Comparison of ENCODE assay signal across 17 mouse cellular contexts in the genomic region with DNA sequence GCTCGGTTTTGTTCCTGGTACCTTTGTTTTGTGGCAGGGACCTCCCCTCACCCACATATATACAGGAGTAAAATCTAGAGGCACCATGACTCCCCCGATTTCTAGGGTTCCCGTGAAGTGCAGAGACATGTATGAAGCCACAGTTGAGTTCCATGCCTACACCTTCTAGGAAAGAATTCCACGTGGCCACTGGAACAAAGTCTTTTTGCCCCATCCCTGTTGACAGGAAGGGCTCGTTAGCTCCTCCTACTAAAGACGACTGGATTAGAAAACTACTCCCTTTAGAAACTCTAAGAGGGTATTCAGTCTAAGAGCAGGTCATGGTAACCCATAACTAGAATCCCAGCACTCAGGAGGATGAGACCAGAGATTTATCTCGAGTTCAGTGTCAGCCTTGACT. TPM values are rescaled to one million over a fixed set of nuclear protein-coding genes. Genes with fewer than 3 reads are reported as not detected.
DNase-seq lines count a peak whose midpoint lies in the region; ATAC-seq and TF ChIP-seq lines count a peak whose summit lies in the region.
"Had no signal": no experiment of that assay in that cellular context is flagged by ENCODE, and none has a peak within 500 bp of the region (broad histone marks: within the 10 kb centered on the region; RNA-seq: fewer than 3 reads in every experiment).

No protein-coding gene starts in this region.

- 32% methylated on average over 7 of the region's 7 CpGs for WGBS in forebrain, embryonic 12.5 days
- 33% methylated on average over 7 of the region's 7 CpGs for WGBS in forebrain, embryonic 15.5 days
- 36% methylated on average over 7 of the region's 7 CpGs for WGBS in midbrain, embryonic 12.5 days
- WGBS in midbrain, embryonic 14.5 days: 34% methylated on average over 7 of the region's 7 CpGs
- WGBS in hindbrain, postnatal 0 days: 39% methylated on average over 7 of the region's 7 CpGs
- WGBS in neural tube, embryonic 15.5 days: 37% methylated on average over 7 of the region's 7 CpGs

- no peak for DNase-seq in midbrain, embryonic 14.5 days
- DNase-seq in hindbrain, postnatal 0 days (ENCODE audit: low spot score): no peak
- no peak for DNase-seq in urinary bladder, postnatal 36 days (ENCODE audit: low spot score in 2 of 2)
- no peak for DNase-seq in lung, postnatal 36 days
- DNase-seq: adrenal gland, postnatal 25 days; kidney, postnatal 4 days; lung, postnatal 14 days; right cerebral cortex, postnatal 25 days had no signal

- H3K4me3 ChIP-seq in forebrain, embryonic 12.5 days (replicated peaks): no peak overlapping the region
- no peak overlapping the region for H3K4me3 ChIP-seq in forebrain, embryonic 15.5 days
- no peak overlapping the region for H3K4me3 ChIP-seq in midbrain, embryonic 12.5 days
- H3K4me3 ChIP-seq in midbrain, embryonic 14.5 days (replicated peaks; ENCODE audit: low read depth, low read length): no peak overlapping the region
- H3K4me3 ChIP-seq in hindbrain, postnatal 0 days (ENCODE audit: low read length): no peak overlapping the region
- no peak overlapping the region for H3K4me3 ChIP-seq in neural tube, embryonic 15.5 days (replicated peaks)

- TF ChIP-seq CTCF in hindbrain, postnatal 0 days (IDR thresholded peaks at IDR 0.05; ENCODE audit: low read depth): no peak

- ATAC-seq in forebrain, embryonic 12.5 days (ENCODE audit: low FRiP score): no peak
- no peak for ATAC-seq in forebrain, embryonic 15.5 days (replicated peaks)
- ATAC-seq in midbrain, embryonic 12.5 days (ENCODE audit: low FRiP score, low read depth): no peak
- ATAC-seq in midbrain, embryonic 14.5 days (ENCODE audit: low FRiP score, low TSS enrichment): no peak
- ATAC-seq in hindbrain, postnatal 0 days: no peak
- ATAC-seq in neural tube, embryonic 15.5 days (ENCODE audit: low FRiP score): no peak
- ATAC-seq: intestine, embryonic 16.5 days had no signal

- H3K27me3 ChIP-seq in forebrain, embryonic 12.5 days: no peaks in the 10 kb centered on the region
- H3K27me3 ChIP-seq in forebrain, embryonic 15.5 days: no peaks in the 10 kb centered on the region
- H3K27me3 ChIP-seq in midbrain, embryonic 12.5 days: no peaks in the 10 kb centered on the region
- no peaks in the 10 kb centered on the region for H3K27me3 ChIP-seq in midbrain, embryonic 14.5 days (ENCODE audit: control insufficient read depth, insufficient read depth, low read length)
- no peaks in the 10 kb centered on the region for H3K27me3 ChIP-seq in hindbrain, postnatal 0 days (ENCODE audit: insufficient read depth, low read length)
- H3K27me3 ChIP-seq in neural tube, embryonic 15.5 days (replicated peaks): no peaks in the 10 kb centered on the region

- no peaks in the 10 kb centered on the region for H3K9me3 ChIP-seq in forebrain, embryonic 12.5 days
- H3K9me3 ChIP-seq in forebrain, embryonic 15.5 days: no peaks in the 10 kb centered on the region
- no peaks in the 10 kb centered on the region for H3K9me3 ChIP-seq in midbrain, embryonic 12.5 days
- H3K9me3 ChIP-seq in midbrain, embryonic 14.5 days (ENCODE audit: control insufficient read depth, low read length): no peaks in the 10 kb centered on the region
- H3K9me3 ChIP-seq in hindbrain, postnatal 0 days (ENCODE audit: low read length): no peaks in the 10 kb centered on the region
- H3K9me3 ChIP-seq in neural tube, embryonic 15.5 days (replicated peaks): no peaks in the 10 kb centered on the region

- no peak overlapping the region for H3K27ac ChIP-seq in forebrain, embryonic 12.5 days
- no peak overlapping the region for H3K27ac ChIP-seq in forebrain, embryonic 15.5 days (replicated peaks)
- H3K27ac ChIP-seq in midbrain, embryonic 12.5 days (replicated peaks): no peak overlapping the region
- H3K27ac ChIP-seq in midbrain, embryonic 14.5 days (replicated peaks; ENCODE audit: low read depth, low read length): no peak overlapping the region
- H3K27ac ChIP-seq in hindbrain, postnatal 0 days: no peak overlapping the region
- no peak overlapping the region for H3K27ac ChIP-seq in neural tube, embryonic 15.5 days (replicated peaks)

- H3K36me3 ChIP-seq in forebrain, embryonic 12.5 days (replicated peaks): no peaks in the 10 kb centered on the region
- no peaks in the 10 kb centered on the region for H3K36me3 ChIP-seq in forebrain, embryonic 15.5 days
- no peaks in the 10 kb centered on the region for H3K36me3 ChIP-seq in midbrain, embryonic 12.5 days
- no peaks in the 10 kb centered on the region for H3K36me3 ChIP-seq in midbrain, embryonic 14.5 days (ENCODE audit: control insufficient read depth, insufficient read depth, low read length)
- H3K36me3 ChIP-seq in hindbrain, postnatal 0 days (ENCODE audit: insufficient read depth, low read length): no peaks in the 10 kb centered on the region
- H3K36me3 ChIP-seq in neural tube, embryonic 15.5 days: no peaks in the 10 kb centered on the region

- H3K4me1 ChIP-seq in forebrain, embryonic 12.5 days: no peaks in the 10 kb centered on the region
- H3K4me1 ChIP-seq in forebrain, embryonic 15.5 days: no peaks in the 10 kb centered on the region
- H3K4me1 ChIP-seq in midbrain, embryonic 12.5 days: no peaks in the 10 kb centered on the region
- no peaks in the 10 kb centered on the region for H3K4me1 ChIP-seq in midbrain, embryonic 14.5 days (ENCODE audit: control insufficient read depth, insufficient read depth, low read length)
- H3K4me1 ChIP-seq in hindbrain, postnatal 0 days (ENCODE audit: insufficient read depth, low read length): no peaks in the 10 kb centered on the region
- no peaks in the 10 kb centered on the region; the same call in 1 of the 2 replicates for H3K4me1 ChIP-seq in neural tube, embryonic 15.5 days

- peak overlapping the region; percentile 10; the same call in 1 of the 2 replicates for H3K4me2 ChIP-seq in forebrain, embryonic 12.5 days
- H3K4me2 ChIP-seq in forebrain, embryonic 15.5 days (replicated peaks): no peak overlapping the region
- H3K4me2 ChIP-seq in midbrain, embryonic 12.5 days (replicated peaks): 0 out of 2 replicates have a peak overlapping the region, but pooled peaks have one; percentile 33
- H3K4me2 ChIP-seq in midbrain, embryonic 14.5 days (ENCODE audit: low read length): no peak overlapping the region
- 0 out of 2 replicates have a peak overlapping the region, but pooled peaks have one; percentile 1 for H3K4me2 ChIP-seq in hindbrain, postnatal 0 days (ENCODE audit: low read depth, low read length)
- H3K4me2 ChIP-seq in neural tube, embryonic 15.5 days: peak overlapping the region; percentile 35; the same call in 1 of the 2 replicates

- no peak overlapping the region for H3K9ac ChIP-seq in forebrain, embryonic 12.5 days
- H3K9ac ChIP-seq in forebrain, embryonic 15.5 days (replicated peaks): no peak overlapping the region
- no peak overlapping the region for H3K9ac ChIP-seq in midbrain, embryonic 12.5 days (replicated peaks)
- H3K9ac ChIP-seq in midbrain, embryonic 14.5 days (replicated peaks; ENCODE audit: low read length): no peak overlapping the region
- H3K9ac ChIP-seq in hindbrain, postnatal 0 days (replicated peaks; ENCODE audit: low read length): no peak overlapping the region
- H3K9ac ChIP-seq in neural tube, embryonic 15.5 days (replicated peaks): no peak overlapping the region

RNA-seq across cellular contexts. Expression of gene Gnb5, which starts 1.8 kb away (rescaled TPM):
- 32.6 and 35.5 TPM in 2 replicates for polyA plus RNA-seq in forebrain, embryonic 12.5 days (2016; fragmentation: Nextera tagmentation; extraction: Ambion mirVana)
- polyA plus RNA-seq in forebrain, embryonic 15.5 days (2015; fragmentation: Nextera tagmentation; extraction: Ambion mirVana): 47.8 and 52.6 TPM in 2 replicates
- polyA plus RNA-seq in midbrain, embryonic 12.5 days (2016; fragmentation: Nextera tagmentation; extraction: Ambion mirVana): 33.8 and 36.0 TPM in 2 replicates
- polyA plus RNA-seq in midbrain, embryonic 14.5 days (2014; fragmentation: Nextera tagmentation; extraction: Ambion mirVana): 69.6 and 70.1 TPM in 2 replicates
- total RNA-seq in hindbrain, postnatal 0 days (2014; rRNA removed): 92.1 and 96.0 TPM in 2 replicates
- polyA plus RNA-seq in hindbrain, postnatal 0 days (2015; fragmentation: Nextera tagmentation; extraction: Ambion mirVana): 98.6 and 104 TPM in 2 replicates
- 85.1 and 97.4 TPM in 2 replicates for polyA plus RNA-seq in neural tube, embryonic 15.5 days (2015; fragmentation: Nextera tagmentation; extraction: Ambion mirVana)

RNA-seq across cellular contexts. Expression of gene Bcl2l10, which starts 43.3 kb away (rescaled TPM):
- polyA plus RNA-seq in forebrain, embryonic 12.5 days (2016; fragmentation: Nextera tagmentation; extraction: Ambion mirVana): not detected in 2 replicates
- polyA plus RNA-seq in forebrain, embryonic 15.5 days (2015; fragmentation: Nextera tagmentation; extraction: Ambion mirVana): not detected in 2 replicates
- not detected in 2 replicates for polyA plus RNA-seq in midbrain, embryonic 12.5 days (2016; fragmentation: Nextera tagmentation; extraction: Ambion mirVana)
- polyA plus RNA-seq in midbrain, embryonic 14.5 days (2014; fragmentation: Nextera tagmentation; extraction: Ambion mirVana): not detected in 2 replicates
- 0.73 TPM in 1 of 2 replicates, not detected in the other for total RNA-seq in hindbrain, postnatal 0 days (2014; rRNA removed)
- polyA plus RNA-seq in hindbrain, postnatal 0 days (2015; fragmentation: Nextera tagmentation; extraction: Ambion mirVana): not detected in 2 replicates
- polyA plus RNA-seq in neural tube, embryonic 15.5 days (2015; fragmentation: Nextera tagmentation; extraction: Ambion mirVana): not detected in 2 replicates
- total RNA-seq: adrenal gland, postnatal 25 days; gastrocnemius, postnatal 4 days; left cerebral cortex, postnatal 36 days had no signal
- polyA plus RNA-seq: C2C12; intestine, embryonic 16.5 days; stomach, embryonic 14.5 days had no signal

Comparison
In these comparisons a context has a peak if more than half of its experiments do, and no peak if none do; other contexts are left out.
1. H3K4me2 ChIP-seq: peak in forebrain, embryonic 12.5 days (single experiment), midbrain, embryonic 12.5 days (single experiment), hindbrain, postnatal 0 days (single experiment) and neural tube, embryonic 15.5 days (single experiment); none in forebrain, embryonic 15.5 days (single experiment) and midbrain, embryonic 14.5 days (single experiment).